Mouse (Mus musculus): Measurements from ENCODE around the gene Gjc3.
"Not testable (repeated sequence)": the region's sequence is repeated elsewhere in the genome, so short reads cannot be mapped to it uniquely, and the experiment has no call there.

Gene Gjc3

GRCm38 (mm10) chr5:137962945-137963344 lies at the start of gene Gjc3:
Gjc3 (minus strand) TSS chr5:137963098.
- DNase-seq (ENCODE audit: extremely low read depth, low read depth, low spot score): no peak

- DNase-seq (ENCODE audit: extremely low read depth, low read depth, low spot score): no peak
Measured at GRCm38 (mm10) chr5:138012382-138012781, 49.5 kb upstream of the Gjc3 start.

GRCm38 (mm10) chr5:138009437-138009836 lies 46.5 kb upstream of the Gjc3 start:
- DNase-seq (ENCODE audit: extremely low read depth, low read depth, low spot score): no peak

GRCm38 (mm10) chr5:137986351-137986750 lies 23.5 kb upstream of the Gjc3 start:
- DNase-seq (ENCODE audit: extremely low read depth, low read depth, low spot score): no peak

GRCm38 (mm10) chr5:137981300-137981699 lies 18.4 kb upstream of the Gjc3 start, which contains the start of gene Azgp1:
Azgp1 (plus strand) TSS chr5:137981520.
- no peak for DNase-seq (ENCODE audit: extremely low read depth, low read depth, low spot score)

- no peak for DNase-seq (ENCODE audit: extremely low read depth, low read depth, low spot score)
Measured at GRCm38 (mm10) chr5:137979081-137979480, 16.2 kb upstream of the Gjc3 start.

GRCm38 (mm10) chr5:137977291-137977690 lies 14.4 kb upstream of the Gjc3 start:
- no peak for DNase-seq (ENCODE audit: extremely low read depth, low read depth, low spot score)

- DNase-seq (ENCODE audit: extremely low read depth, low read depth, low spot score): no peak
Measured at GRCm38 (mm10) chr5:137975434-137975833, 12.5 kb upstream of the Gjc3 start.

- no peak for DNase-seq (ENCODE audit: extremely low read depth, low read depth, low spot score)
Measured at GRCm38 (mm10) chr5:137974724-137975123, 11.8 kb upstream of the Gjc3 start.

GRCm38 (mm10) chr5:137973738-137974137 lies 10.8 kb upstream of the Gjc3 start:
- no peak for DNase-seq (ENCODE audit: extremely low read depth, low read depth, low spot score)

GRCm38 (mm10) chr5:137973161-137973560 lies 10.3 kb upstream of the Gjc3 start:
- DNase-seq (ENCODE audit: extremely low read depth, low read depth, low spot score): no peak

- DNase-seq (ENCODE audit: extremely low read depth, low read depth, low spot score): no peak
Measured at GRCm38 (mm10) chr5:137966492-137966891, 3.6 kb upstream of the Gjc3 start.

- DNase-seq (ENCODE audit: extremely low read depth, low read depth, low spot score): no peak
Measured at GRCm38 (mm10) chr5:137956404-137956803, 6.5 kb downstream of the Gjc3 start.

- no peak for DNase-seq (ENCODE audit: extremely low read depth, low read depth, low spot score)
Measured at GRCm38 (mm10) chr5:137951218-137951617, 11.7 kb downstream of the Gjc3 start.

GRCm38 (mm10) chr5:137947303-137947702 lies 15.6 kb downstream of the Gjc3 start:
- peak; percentile 66 for DNase-seq (ENCODE audit: extremely low read depth, low read depth, low spot score)

GRCm38 (mm10) chr5:137943133-137943532 lies 19.8 kb downstream of the Gjc3 start:
- DNase-seq (ENCODE audit: extremely low read depth, low read depth, low spot score): no peak

- DNase-seq (ENCODE audit: extremely low read depth, low read depth, low spot score): no peak
Measured at GRCm38 (mm10) chr5:137940948-137941347, 21.9 kb downstream of the Gjc3 start.

GRCm38 (mm10) chr5:137937238-137937637 lies 25.7 kb downstream of the Gjc3 start:
- no peak for DNase-seq (ENCODE audit: extremely low read depth, low read depth, low spot score)

GRCm38 (mm10) chr5:137936486-137936885 lies 26.4 kb downstream of the Gjc3 start:
- no peak for DNase-seq (ENCODE audit: extremely low read depth, low read depth, low spot score)

GRCm38 (mm10) chr5:137933934-137934333 lies 29.0 kb downstream of the Gjc3 start:
- DNase-seq (ENCODE audit: extremely low read depth, low read depth, low spot score): not testable (repeated sequence)

- DNase-seq (ENCODE audit: extremely low read depth, low read depth, low spot score): no peak
Measured at GRCm38 (mm10) chr5:137928439-137928838, 34.5 kb downstream of the Gjc3 start.

- DNase-seq (ENCODE audit: extremely low read depth, low read depth, low spot score): no peak
Measured at GRCm38 (mm10) chr5:137922171-137922570, 40.7 kb downstream of the Gjc3 start.

- DNase-seq (ENCODE audit: extremely low read depth, low read depth, low spot score): no peak
Measured at GRCm38 (mm10) chr5:137921532-137921931, 41.4 kb downstream of the Gjc3 start, which contains the start of gene Cyp3a13. Cyp3a13 (minus strand) TSS chr5:137921619.
